Mouse (Mus musculus): Measurements from ENCODE around the gene Mettl7b. TPM values are rescaled to one million over a fixed set of nuclear protein-coding genes. Genes with fewer than 3 reads are reported as not detected.

The Mettl7b gene
- total RNA-seq (2014; fragmentation: Nextera tagmentation) (not detected in 2 replicates), total RNA-seq (2017) (not detected in 2 replicates), polyA plus RNA-seq (2012) (not detected in 2 replicates)

GRCm38 (mm10) chr10:128960590-128961584, at the start of gene Mettl7b:
Gene Mettl7b, minus strand, starts transcription at chr10:128960988.
- Histone ChIP-seq H3K9me3 (replicated peaks) (no peaks in the 10 kb centered on the region), H3K27me3 (ENCODE audit: insufficient read depth, low read length) (peaks cover 17% of the 10 kb centered on the region), H3K4me1 (ENCODE audit: insufficient read depth, low read depth, low read length) (no peaks in the 10 kb centered on the region), H3K36me3 (replicated peaks) (no peaks in the 10 kb centered on the region), H3K4me3 (ENCODE audit: low read depth, low read length) (no peak within 1 kb of the TSS)
- DNase-seq (ENCODE audit: low spot score) (no peak), ATAC-seq (ENCODE audit: extremely low read depth, insufficient number of reproducible peaks, low FRiP score, poor library complexity, severe bottlenecking) (no peak; the same call in 1 of the 2 replicates)
- TF ChIP-seq GATA2 (IDR thresholded peaks at IDR 0.05; ENCODE audit: borderline replicate concordance, low read depth, low read length) (no peak), CTCF (IDR thresholded peaks at IDR 0.05; ENCODE audit: low read depth, low read length) (no peak), TAL1 (conservative IDR thresholded peaks at IDR 0.05; ENCODE audit: low read depth, low read length) (no peak), POLR2AphosphoS5 (IDR thresholded peaks at IDR 0.05; ENCODE audit: insufficient replicate concordance, low read depth, low read length) (no peak), GATA1 (IDR thresholded peaks at IDR 0.05; ENCODE audit: borderline replicate concordance, low read length) (no peak)

- Histone ChIP-seq H3K36me3 (replicated peaks) (no peaks in the 10 kb centered on the region), H3K27me3 (ENCODE audit: insufficient read depth, low read length) (no peaks in the 10 kb centered on the region), H3K4me1 (ENCODE audit: insufficient read depth, low read depth, low read length) (no peaks in the 10 kb centered on the region), H3K9me3 (replicated peaks) (no peaks in the 10 kb centered on the region), H3K4me3 (ENCODE audit: low read depth, low read length) (no peak within 1 kb of the TSS)
- no peak for ATAC-seq (ENCODE audit: extremely low read depth, insufficient number of reproducible peaks, low FRiP score, poor library complexity, severe bottlenecking)
- TF ChIP-seq TAL1 (conservative IDR thresholded peaks at IDR 0.05; ENCODE audit: low read depth, low read length) (no peak), POLR2AphosphoS5 (IDR thresholded peaks at IDR 0.05; ENCODE audit: insufficient replicate concordance, low read depth, low read length) (no peak)
- no peak for DNase-seq (ENCODE audit: low spot score)
These were observed 49.6 kb upstream of the Mettl7b start, which contains the start of gene Olfr763 for GRCm38 (mm10) chr10:129010288-129010841. Gene Olfr763, plus strand, starts transcription at chr10:129010791.

- H3K27me3 ChIP-seq (ENCODE audit: insufficient read depth, low read length), result no peaks in the 10 kb centered on the region
- H3K4me3 ChIP-seq (ENCODE audit: low read depth, low read length), result no peak overlapping the region
- no peak for TF ChIP-seq TAL1 (conservative IDR thresholded peaks at IDR 0.05; ENCODE audit: low read depth, low read length)
- no peak for TF ChIP-seq GATA1 (IDR thresholded peaks at IDR 0.05; ENCODE audit: borderline replicate concordance, low read length)
- TF ChIP-seq POLR2AphosphoS5 (IDR thresholded peaks at IDR 0.05; ENCODE audit: insufficient replicate concordance, low read depth, low read length), result no peak
- no peak for TF ChIP-seq CTCF (IDR thresholded peaks at IDR 0.05; ENCODE audit: low read depth, low read length)
- TF ChIP-seq GATA2 (IDR thresholded peaks at IDR 0.05; ENCODE audit: borderline replicate concordance, low read depth, low read length), result no peak
- no peak for DNase-seq (ENCODE audit: low spot score)
- H3K4me1 ChIP-seq (ENCODE audit: insufficient read depth, low read depth, low read length), result peaks cover 2% of the 10 kb centered on the region; the same call in 1 of the 2 replicates
- no peaks in the 10 kb centered on the region for H3K36me3 ChIP-seq (replicated peaks)
- ATAC-seq (ENCODE audit: extremely low read depth, insufficient number of reproducible peaks, low FRiP score, poor library complexity, severe bottlenecking), result 0 out of 2 replicates have a peak, but pooled peaks have one; percentile 6
- H3K9me3 ChIP-seq (replicated peaks), result no peaks in the 10 kb centered on the region
These were observed 43.5 kb upstream of the Mettl7b start for GRCm38 (mm10) chr10:129004032-129004920.

- peaks cover 4% of the 10 kb centered on the region; the same call in 1 of the 2 replicates for H3K4me1 ChIP-seq (ENCODE audit: insufficient read depth, low read depth, low read length)
- ATAC-seq (ENCODE audit: extremely low read depth, insufficient number of reproducible peaks, low FRiP score, poor library complexity, severe bottlenecking) (no peak), DNase-seq (ENCODE audit: low spot score) (no peak)
- no peak overlapping the region; the same call in 1 of the 2 replicates for H3K4me3 ChIP-seq (ENCODE audit: low read depth, low read length)
- H3K36me3 ChIP-seq (replicated peaks), result no peaks in the 10 kb centered on the region
- TF ChIP-seq CTCF (IDR thresholded peaks at IDR 0.05; ENCODE audit: low read depth, low read length) (no peak), TAL1 (conservative IDR thresholded peaks at IDR 0.05; ENCODE audit: low read depth, low read length) (no peak), GATA1 (IDR thresholded peaks at IDR 0.05; ENCODE audit: borderline replicate concordance, low read length) (no peak), GATA2 (IDR thresholded peaks at IDR 0.05; ENCODE audit: borderline replicate concordance, low read depth, low read length) (no peak)
- no peaks in the 10 kb centered on the region for H3K9me3 ChIP-seq (replicated peaks)
- no peaks in the 10 kb centered on the region for H3K27me3 ChIP-seq (ENCODE audit: insufficient read depth, low read length)
These were observed 35.8 kb upstream of the Mettl7b start for GRCm38 (mm10) chr10:128996523-128997040.

- Histone ChIP-seq H3K36me3 (replicated peaks) (no peaks in the 10 kb centered on the region), H3K27me3 (ENCODE audit: insufficient read depth, low read length) (no peaks in the 10 kb centered on the region), H3K4me3 (ENCODE audit: low read depth, low read length) (no peak overlapping the region), H3K9me3 (replicated peaks) (no peaks in the 10 kb centered on the region), H3K4me1 (ENCODE audit: insufficient read depth, low read depth, low read length) (peaks cover 4% of the 10 kb centered on the region; the same call in 1 of the 2 replicates)
- no peak for ATAC-seq (ENCODE audit: extremely low read depth, insufficient number of reproducible peaks, low FRiP score, poor library complexity, severe bottlenecking)
- no peak for DNase-seq (ENCODE audit: low spot score)
- TF ChIP-seq TAL1 (conservative IDR thresholded peaks at IDR 0.05; ENCODE audit: low read depth, low read length) (no peak), GATA2 (IDR thresholded peaks at IDR 0.05; ENCODE audit: borderline replicate concordance, low read depth, low read length) (no peak), GATA1 (IDR thresholded peaks at IDR 0.05; ENCODE audit: borderline replicate concordance, low read length) (no peak), POLR2AphosphoS5 (IDR thresholded peaks at IDR 0.05; ENCODE audit: insufficient replicate concordance, low read depth, low read length) (no peak), CTCF (IDR thresholded peaks at IDR 0.05; ENCODE audit: low read depth, low read length) (no peak)
These were observed 35.0 kb upstream of the Mettl7b start for GRCm38 (mm10) chr10:128995796-128996195.
